Mouse (Mus musculus) midbrain, embryonic 12.5 days (tissue): ENCODE results near the gene Rasa4. TPM values are rescaled to one million over a fixed set of nuclear protein-coding genes. Genes with fewer than 3 reads are reported as not detected.

ENCODE experiments used
- ATAC-seq: fragments of 200-750 bp; cut with Nextera tagmentation; 2 replicates; pipeline ENCODE4 v1.8.0; 2017; ENCODE audit warnings: low read depth, moderate TSS enrichment, moderate library complexity; ENCODE audit not compliant: low FRiP score
- H3K27ac ChIP-seq: fragments of 300-500 bp; sonication (generic); replicated peaks from 2 replicates; pipeline ENCODE4 v1.5.1; 2016; ENCODE audit warnings: mild to moderate bottlenecking
- H3K27me3 ChIP-seq: fragments of 300-500 bp; sonication (generic); 2 replicates; pipeline ENCODE4 v1.6.1; 2016; ENCODE audit warnings: mild to moderate bottlenecking
- H3K36me3 ChIP-seq: fragments of 300-500 bp; sonication (generic); 2 replicates; pipeline ENCODE4 v1.6.1; 2016
- H3K4me1 ChIP-seq: fragments of 300-500 bp; sonication (generic); 2 replicates; pipeline ENCODE4 v1.6.1; 2016
- H3K4me2 ChIP-seq: fragments of 300-500 bp; sonication (generic); replicated peaks from 2 replicates; pipeline ENCODE4 v1.6.1; 2016; ENCODE audit warnings: mild to moderate bottlenecking, moderate library complexity
- H3K4me3 ChIP-seq: fragments of 300-500 bp; sonication (generic); 2 replicates; pipeline ENCODE4 v1.5.1; 2016; ENCODE audit warnings: mild to moderate bottlenecking
- H3K9ac ChIP-seq: fragments of 300-500 bp; sonication (generic); replicated peaks from 2 replicates; pipeline ENCODE4 v1.6.1; 2016; ENCODE audit warnings: mild to moderate bottlenecking, moderate library complexity
- H3K9me3 ChIP-seq: fragments of 300-500 bp; sonication (generic); 2 replicates; pipeline ENCODE4 v1.6.1; 2016; ENCODE audit warnings: mild to moderate bottlenecking
- WGBS: fragments of 180-500 bp; shearing (Covaris S2); methylation state at CpG from one replicate; pipeline ENCODE4 v1.1.7; 2016; 5-methylcytosine and 5-hydroxymethylcytosine counted together
- polyA plus RNA-seq: library from polyadenylated mRNA; unstranded; fragments of >200 nt; fragmentation: Nextera tagmentation; extraction: Ambion mirVana; gene quantifications from 2 replicates; pipeline ENCODE4 v1.2.1, GENCODE M21; 2016

Rasa4 gene
- polyA plus RNA-seq, 1 experiment from 2014 or later, result 14.5 TPM

GRCm38 (mm10) chr5:136073526-136073925 is 10.2 kb upstream of the Rasa4 start:
- Histone ChIP-seq H3K27me3 (no peaks in the 10 kb centered on the region; the same call in 1 of the 2 replicates), H3K4me2 (no peak overlapping the region), H3K9me3 (no peaks in the 10 kb centered on the region), H3K4me3 (no peak overlapping the region), H3K27ac (no peak overlapping the region), H3K36me3 (no peaks in the 10 kb centered on the region), H3K9ac (no peak overlapping the region), H3K4me1 (no peaks in the 10 kb centered on the region)
- no peak for ATAC-seq
- WGBS, result 67% methylated on average over 11 of the region's 11 CpGs

- Histone ChIP-seq H3K4me1 (no peaks in the 10 kb centered on the region), H3K36me3 (no peaks in the 10 kb centered on the region), H3K9me3 (no peaks in the 10 kb centered on the region), H3K27ac (no peak overlapping the region), H3K27me3 (no peaks in the 10 kb centered on the region; the same call in 1 of the 2 replicates), H3K4me2 (no peak overlapping the region), H3K9ac (no peak overlapping the region), H3K4me3 (no peak overlapping the region)
- ATAC-seq, result no peak
- 92% methylated on average over 5 of the region's 5 CpGs for WGBS
Observed at GRCm38 (mm10) chr5:136075076-136075475, 8.6 kb upstream of the Rasa4 start.

GRCm38 (mm10) chr5:136076284-136076683 is 7.4 kb upstream of the Rasa4 start:
- Histone ChIP-seq H3K4me2 (no peak overlapping the region), H3K9ac (no peak overlapping the region), H3K27ac (no peak overlapping the region), H3K9me3 (no peaks in the 10 kb centered on the region), H3K4me3 (no peak overlapping the region), H3K27me3 (no peaks in the 10 kb centered on the region; the same call in 1 of the 2 replicates), H3K36me3 (no peaks in the 10 kb centered on the region), H3K4me1 (no peaks in the 10 kb centered on the region)
- ATAC-seq, result no peak
- WGBS, result 69% methylated on average over 7 of the region's 7 CpGs

DNA sequence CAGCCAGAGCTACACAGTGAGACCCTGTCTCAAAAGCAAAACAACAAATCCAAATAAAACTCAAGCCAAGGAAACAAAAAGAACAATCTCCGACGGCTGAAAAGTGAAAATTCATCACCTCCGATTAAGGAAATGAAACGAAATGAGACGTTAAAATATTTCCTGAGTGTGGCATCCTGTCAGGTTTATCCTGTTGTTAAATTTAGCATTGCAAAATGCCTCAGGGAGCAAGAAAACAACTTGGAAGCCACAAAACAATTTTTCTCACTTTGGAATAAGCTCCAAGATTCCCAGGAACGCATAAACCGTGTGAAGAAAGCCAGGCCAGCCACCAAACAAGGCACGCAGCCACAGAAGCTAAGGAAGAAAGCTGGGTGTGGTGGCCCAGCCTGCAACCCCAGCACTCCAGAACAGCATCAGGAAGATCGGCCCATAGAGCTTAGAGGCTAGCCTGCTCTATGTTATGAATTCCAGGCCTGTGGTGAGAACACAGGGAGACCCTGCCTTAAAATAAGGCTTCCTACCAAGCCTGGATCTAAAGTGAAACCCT is 6.6 kb upstream of the Rasa4 start:
- H3K27me3 ChIP-seq, result no peaks in the 10 kb centered on the region; the same call in 1 of the 2 replicates
- H3K9ac ChIP-seq, result no peak overlapping the region
- H3K27ac ChIP-seq, result no peak overlapping the region
- no peaks in the 10 kb centered on the region for H3K4me1 ChIP-seq
- WGBS, result 87% methylated on average over 9 of the region's 9 CpGs
- ATAC-seq, result no peak
- no peaks in the 10 kb centered on the region for H3K36me3 ChIP-seq
- no peak overlapping the region for H3K4me2 ChIP-seq
- H3K4me3 ChIP-seq, result no peak overlapping the region
- no peaks in the 10 kb centered on the region for H3K9me3 ChIP-seq

GRCm38 (mm10) chr5:136078136-136078535 is 5.6 kb upstream of the Rasa4 start:
- H3K27ac ChIP-seq, result no peak overlapping the region
- H3K4me1 ChIP-seq, result no peaks in the 10 kb centered on the region
- WGBS, result 92% methylated on average over 5 of the region's 5 CpGs
- peaks cover 3% of the 10 kb centered on the region for H3K27me3 ChIP-seq
- no peaks in the 10 kb centered on the region for H3K9me3 ChIP-seq
- no peak overlapping the region for H3K4me3 ChIP-seq
- H3K9ac ChIP-seq, result no peak overlapping the region
- no peaks in the 10 kb centered on the region for H3K36me3 ChIP-seq
- no peak for ATAC-seq
- H3K4me2 ChIP-seq, result no peak overlapping the region

GRCm38 (mm10) chr5:136082345-136082744 is 1.4 kb upstream of the Rasa4 start:
- WGBS, result 81% methylated on average over 4 of the region's 4 CpGs
- no peaks in the 10 kb centered on the region for H3K9me3 ChIP-seq
- no peak for ATAC-seq

GRCm38 (mm10) chr5:136084144-136084881 is 597 bp downstream of the Rasa4 start:
- peaks cover 23% of the 10 kb centered on the region for H3K27me3 ChIP-seq

More at GRCm38 (mm10) chr5:136082345-136082744, 1.4 kb upstream of the Rasa4 start:
- no peaks in the 10 kb centered on the region for H3K36me3 ChIP-seq
- H3K27me3 ChIP-seq, result peaks cover 23% of the 10 kb centered on the region
- H3K9ac ChIP-seq, result no peak overlapping the region
- no peak overlapping the region for H3K4me2 ChIP-seq
- no peak overlapping the region for H3K4me3 ChIP-seq
- no peak overlapping the region for H3K27ac ChIP-seq
- peaks cover 18% of the 10 kb centered on the region for H3K4me1 ChIP-seq

DNA sequence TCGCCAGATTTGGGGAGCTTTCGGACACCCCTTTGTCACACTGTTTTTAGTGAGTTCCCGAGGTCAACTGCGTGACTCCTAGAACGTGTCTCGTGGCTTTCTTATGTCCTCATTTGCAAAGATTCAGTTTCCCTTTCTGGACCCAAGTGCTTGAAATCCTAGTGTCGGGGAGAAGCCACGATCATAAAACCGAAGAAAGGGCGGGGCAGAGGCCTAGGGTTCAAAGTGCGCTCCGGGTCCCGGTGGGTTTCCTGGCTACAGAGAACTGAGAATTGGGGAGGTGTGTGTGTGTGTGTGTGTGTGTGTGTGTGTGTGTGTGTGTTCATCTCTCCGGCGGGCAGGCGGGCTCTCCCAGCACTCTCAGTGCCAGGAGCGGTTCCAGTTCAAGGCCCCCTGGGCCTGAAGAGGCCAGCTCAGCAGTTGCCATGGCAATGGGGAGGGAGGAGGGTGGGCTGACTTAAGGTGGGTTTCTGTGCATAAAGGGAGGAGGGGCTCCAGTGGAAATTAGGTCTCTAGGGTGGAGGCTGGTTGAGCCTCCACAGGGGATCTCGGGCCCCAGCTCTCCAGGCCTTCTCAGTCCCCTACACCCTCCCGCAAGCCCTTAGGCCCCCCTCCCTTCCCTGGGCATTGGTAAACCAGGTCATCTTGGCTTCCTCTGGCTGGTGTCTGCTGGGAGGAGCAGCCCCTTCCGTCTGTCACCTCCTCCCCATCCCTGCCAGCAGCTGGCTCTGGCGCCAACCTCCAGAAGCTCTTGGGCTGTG is 1.4 kb downstream of the Rasa4 start:
- Histone ChIP-seq H3K27ac (peak overlapping the region; percentile 52), H3K4me3 (peak overlapping the region; percentile 58), H3K4me1 (peaks cover 18% of the 10 kb centered on the region), H3K4me2 (peak overlapping the region; percentile 90), H3K27me3 (peaks cover 23% of the 10 kb centered on the region), H3K9me3 (no peaks in the 10 kb centered on the region), H3K36me3 (no peaks in the 10 kb centered on the region), H3K9ac (peak overlapping the region; percentile 64; the same call in 1 of the 2 replicates)
- WGBS, result 2% methylated on average over 19 of the region's 21 CpGs
- peak; percentile 57 for ATAC-seq

More at GRCm38 (mm10) chr5:136084144-136084881, 597 bp downstream of the Rasa4 start:
- Histone ChIP-seq H3K4me1 (peaks cover 18% of the 10 kb centered on the region), H3K9ac (peak overlapping the region; percentile 64), H3K9me3 (no peaks in the 10 kb centered on the region), H3K4me2 (peak overlapping the region; percentile 90), H3K4me3 (peak overlapping the region; percentile 58), H3K27ac (0 out of 2 replicates have a peak overlapping the region, but pooled peaks have one; percentile 52), H3K36me3 (no peaks in the 10 kb centered on the region)
- ATAC-seq, result peak; percentile 25; the same call in 1 of the 2 replicates
- WGBS, result 1% methylated on average over 23 of the region's 23 CpGs

DNA sequence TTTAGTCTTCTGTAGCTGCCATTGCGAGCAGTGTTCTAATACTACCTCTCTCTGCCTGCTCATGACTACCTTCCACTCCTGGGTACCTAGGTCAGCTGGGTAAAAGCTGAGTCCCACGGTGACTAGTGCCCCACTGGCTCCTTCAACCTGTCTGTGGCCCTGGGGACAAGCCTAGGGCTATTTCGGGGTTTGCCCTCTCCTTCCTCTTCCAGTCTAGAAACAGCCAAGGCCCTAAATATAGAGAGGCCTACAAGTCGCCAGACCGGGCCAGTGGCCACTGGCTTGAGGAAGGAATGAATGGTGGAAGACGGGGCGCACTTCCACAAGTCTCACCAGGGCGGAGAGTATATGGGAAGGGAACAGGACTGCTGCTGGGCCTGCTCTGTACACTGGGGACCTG is 2.6 kb downstream of the Rasa4 start:
- no peak overlapping the region for H3K4me2 ChIP-seq
- peaks cover 18% of the 10 kb centered on the region for H3K4me1 ChIP-seq
- no peak overlapping the region for H3K4me3 ChIP-seq
- H3K9ac ChIP-seq, result no peak overlapping the region
- H3K9me3 ChIP-seq, result no peaks in the 10 kb centered on the region
- no peaks in the 10 kb centered on the region for H3K36me3 ChIP-seq
- WGBS, result 87% methylated on average over 8 of the region's 8 CpGs
- no peak for ATAC-seq
- no peak overlapping the region for H3K27ac ChIP-seq
- peaks cover 23% of the 10 kb centered on the region for H3K27me3 ChIP-seq

DNA sequence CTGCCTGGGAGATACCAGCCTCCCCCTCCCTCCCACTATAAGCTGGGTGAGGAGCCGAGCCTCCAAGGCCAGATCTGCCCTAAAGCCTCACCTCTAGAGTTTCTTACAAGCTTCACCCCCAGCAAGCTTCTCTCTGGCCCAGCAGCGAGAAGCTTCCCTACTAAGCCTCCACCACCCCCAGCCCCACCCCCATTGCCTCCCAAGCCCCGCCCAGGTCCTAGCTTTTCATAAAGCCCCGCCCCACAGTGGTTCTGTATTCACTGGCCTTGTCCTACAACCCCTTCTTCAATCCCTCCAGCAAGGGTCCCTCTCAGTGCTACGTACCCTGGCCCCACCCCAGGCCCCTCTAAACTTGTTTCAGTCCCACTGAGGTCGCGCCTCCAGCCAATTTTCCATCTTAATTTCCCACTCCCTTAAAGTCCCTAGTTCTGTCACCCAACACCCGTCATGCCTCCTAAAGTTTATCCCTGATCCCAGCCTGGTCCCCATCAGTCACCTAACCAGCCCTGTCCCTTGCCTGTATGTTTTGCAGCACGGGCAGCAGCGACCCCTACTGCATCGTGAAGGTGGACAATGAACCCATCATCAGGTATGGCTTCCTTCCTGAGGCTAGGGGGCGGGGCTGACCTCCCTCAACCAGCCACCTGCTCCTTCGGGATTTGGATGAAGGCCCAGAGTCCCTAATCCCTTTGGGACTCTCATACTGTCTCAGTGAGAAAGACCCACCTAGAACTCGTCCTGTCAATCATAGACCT is 5.3 kb downstream of the Rasa4 start:
- no peak overlapping the region for H3K4me2 ChIP-seq
- peaks cover 17% of the 10 kb centered on the region for H3K4me1 ChIP-seq
- H3K4me3 ChIP-seq, result no peak overlapping the region
- no peak overlapping the region for H3K9ac ChIP-seq
- peaks cover 27% of the 10 kb centered on the region for H3K27me3 ChIP-seq
- no peaks in the 10 kb centered on the region for H3K9me3 ChIP-seq
- WGBS, result 13% methylated on average over 14 of the region's 14 CpGs
- no peaks in the 10 kb centered on the region for H3K36me3 ChIP-seq
- no peak for ATAC-seq
- H3K27ac ChIP-seq, result no peak overlapping the region

DNA sequence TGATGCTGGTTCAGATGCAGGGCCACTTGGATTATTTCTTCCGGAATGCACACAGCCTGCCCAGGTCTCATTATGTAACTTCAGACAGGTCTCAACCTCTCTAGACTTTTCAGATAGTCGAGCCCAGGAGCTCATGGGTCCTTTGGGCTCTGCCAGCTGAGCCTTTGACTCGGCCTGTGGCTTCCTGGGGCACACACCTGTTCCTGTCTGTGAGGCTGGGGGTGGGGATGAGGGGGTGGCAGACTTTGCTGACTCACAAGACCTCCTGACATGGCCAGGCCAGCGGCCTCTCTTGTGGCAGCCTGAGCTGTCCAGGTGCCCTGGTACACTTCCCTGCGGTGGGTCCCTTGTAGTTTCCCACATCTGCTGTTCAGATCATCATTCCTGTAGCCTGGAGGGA is 8.2 kb downstream of the Rasa4 start:
- ATAC-seq, result no peak
- H3K27me3 ChIP-seq, result peaks cover 7% of the 10 kb centered on the region
- no peak overlapping the region for H3K9ac ChIP-seq
- WGBS, result 63% methylated on average over 5 of the region's 5 CpGs
- H3K27ac ChIP-seq, result no peak overlapping the region
- H3K4me3 ChIP-seq, result no peak overlapping the region
- no peaks in the 10 kb centered on the region for H3K4me1 ChIP-seq
- no peaks in the 10 kb centered on the region for H3K36me3 ChIP-seq
- no peaks in the 10 kb centered on the region for H3K9me3 ChIP-seq
- no peak overlapping the region for H3K4me2 ChIP-seq
